Mouse (Mus musculus): ENCODE results near the gene Gm11084.
"Not testable (repeated sequence)": the region's sequence is repeated elsewhere in the genome, so short reads cannot be mapped to it uniquely, and the experiment has no call there.

Gene Gm11084

DNA sequence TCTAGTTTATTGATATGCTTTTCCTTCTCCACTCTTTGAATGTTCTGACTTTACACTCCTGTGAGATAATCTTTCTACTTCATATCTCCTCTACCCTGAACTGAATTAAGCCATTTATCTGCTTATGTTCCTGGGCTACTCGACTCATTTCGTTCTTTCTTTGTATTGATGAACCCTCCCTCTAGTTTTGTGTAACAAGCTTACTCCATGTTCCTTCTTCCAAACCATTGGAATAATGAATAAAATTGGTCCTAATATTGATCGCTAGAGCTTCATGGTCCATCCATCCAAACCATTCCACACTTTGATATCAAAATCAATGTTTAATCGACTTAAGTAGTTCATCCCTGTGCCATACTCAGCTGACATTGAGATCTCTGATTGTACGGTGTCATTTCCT is at the start of gene Gm11084:
Gene Gm11084 (minus strand): TSS at position 101 of the 400 bp plus-strand sequence.
- DNase-seq = no peak

DNA sequence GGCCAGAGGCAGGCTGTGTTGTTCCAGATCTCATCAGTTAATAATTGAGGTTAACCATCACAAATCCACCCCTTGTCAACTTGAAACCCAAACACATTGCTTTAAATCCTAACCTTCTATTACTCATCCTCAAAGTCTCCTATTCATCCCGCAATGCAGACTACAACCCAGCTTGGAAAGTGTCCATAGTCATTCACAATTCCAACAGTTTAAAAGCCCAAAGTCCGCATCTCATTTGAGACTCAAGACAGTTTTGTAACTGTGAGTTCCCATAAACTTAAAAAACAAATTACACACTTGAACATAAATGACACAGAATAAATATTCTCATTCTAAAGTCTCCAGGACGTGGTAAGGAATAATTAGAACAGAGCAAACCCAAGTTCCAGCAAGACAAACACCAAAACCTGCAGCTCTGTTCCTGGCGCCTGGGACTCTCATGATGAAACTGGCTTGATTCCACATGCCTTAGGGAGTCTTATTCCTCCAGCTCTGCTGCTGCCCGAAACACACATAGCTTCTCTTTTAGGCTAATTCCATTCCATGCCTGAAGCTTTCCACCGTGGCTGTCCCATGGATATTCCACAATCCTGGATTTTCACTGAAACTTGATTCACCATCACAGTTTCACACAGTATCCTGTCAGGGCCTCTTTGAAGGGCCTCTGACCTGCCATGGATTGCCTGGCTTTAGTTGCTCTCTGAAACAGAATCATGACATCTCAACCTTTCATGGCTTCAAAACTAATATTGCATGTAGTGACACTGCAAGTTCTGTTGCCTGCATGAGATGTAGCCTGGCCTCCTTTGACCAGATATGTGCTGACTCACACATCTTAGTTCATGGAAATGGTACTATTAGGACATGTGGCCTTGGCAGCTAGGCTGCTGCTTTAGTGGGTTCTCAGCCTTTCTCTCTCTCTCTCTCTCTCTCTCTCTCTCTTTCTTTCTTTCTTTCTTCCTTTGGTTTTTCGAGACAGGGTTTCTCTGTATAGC is 44.8 kb upstream of the Gm11084 start:
- no peak for DNase-seq

DNA sequence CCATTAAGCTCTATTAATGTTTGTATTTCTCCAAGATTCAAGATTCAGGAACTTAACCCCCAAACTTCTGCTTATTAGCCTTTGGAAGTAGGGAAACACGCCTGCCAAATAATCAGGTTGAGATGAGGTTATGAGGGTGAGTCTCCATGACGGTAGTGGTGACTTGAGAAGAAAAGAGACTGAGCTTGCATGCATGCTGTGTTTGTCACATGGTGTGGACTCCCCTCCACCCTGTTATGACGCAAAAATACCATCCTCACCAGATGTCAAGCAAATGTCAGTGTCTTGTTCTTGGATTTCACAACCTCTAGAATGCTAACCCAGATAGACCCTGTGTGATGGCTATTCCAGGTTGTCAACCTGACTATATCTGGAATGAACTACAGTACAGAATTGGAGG is 43.3 kb upstream of the Gm11084 start:
- no peak for DNase-seq

DNA sequence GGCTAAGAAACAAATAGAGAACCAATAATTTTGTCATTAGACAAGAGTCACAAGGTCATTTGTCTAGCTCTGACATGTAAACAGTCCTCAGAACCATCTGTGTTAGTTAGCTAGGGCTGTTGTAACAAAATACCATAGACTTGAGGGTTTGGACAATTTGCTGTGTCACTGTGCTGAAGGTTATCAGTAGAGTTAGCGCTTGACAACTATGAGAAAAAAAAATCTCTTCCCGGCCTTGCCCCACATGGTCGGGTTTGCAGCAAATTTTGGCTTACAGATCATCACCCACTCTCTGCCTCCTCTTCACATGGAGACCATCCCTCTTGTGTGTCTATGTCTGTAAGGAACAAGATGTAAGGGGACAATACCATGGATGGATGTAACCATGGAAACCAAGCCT is 41.5 kb upstream of the Gm11084 start:
- no peak for DNase-seq

DNA sequence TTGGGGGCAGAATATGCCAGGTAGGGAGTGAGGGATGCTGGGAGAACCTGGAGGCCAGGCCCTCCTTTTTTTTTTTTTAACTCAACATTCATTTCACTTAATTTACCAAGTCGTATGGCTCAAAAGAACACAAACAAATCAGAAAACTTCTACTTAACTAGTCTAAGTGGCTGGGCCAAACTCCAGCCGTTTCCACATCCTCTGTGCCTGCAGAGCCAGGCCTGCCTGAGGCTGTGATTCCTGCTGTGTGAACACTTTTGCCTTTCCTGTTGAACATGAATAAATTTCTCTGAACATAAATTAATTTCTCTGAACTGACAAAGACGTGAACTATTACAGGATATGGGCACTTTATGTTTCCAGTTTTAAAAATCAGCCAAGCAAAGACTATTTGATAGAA is 40.6 kb upstream of the Gm11084 start:
- DNase-seq = peak in 1 of 2 experiments; percentile 48

DNA sequence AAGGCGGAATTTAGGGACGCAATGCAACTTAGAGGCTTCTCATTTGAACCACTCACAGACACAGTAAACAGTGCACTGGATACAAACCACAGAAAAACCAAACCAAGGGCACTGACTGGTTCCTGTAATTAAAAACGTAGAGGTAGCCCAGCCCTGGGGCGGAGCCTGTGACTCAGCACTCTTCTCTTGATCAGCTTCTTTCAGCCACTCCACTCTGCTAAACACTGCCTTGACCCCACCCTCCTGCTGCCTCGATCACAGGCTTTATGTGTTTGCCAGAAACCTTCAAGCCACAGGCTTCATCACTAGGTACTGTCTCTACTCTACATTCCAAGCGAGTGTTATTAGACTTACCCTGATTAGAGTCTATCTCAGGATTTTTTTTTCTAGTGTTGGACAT is 37.3 kb upstream of the Gm11084 start:
- DNase-seq = no peak

DNA sequence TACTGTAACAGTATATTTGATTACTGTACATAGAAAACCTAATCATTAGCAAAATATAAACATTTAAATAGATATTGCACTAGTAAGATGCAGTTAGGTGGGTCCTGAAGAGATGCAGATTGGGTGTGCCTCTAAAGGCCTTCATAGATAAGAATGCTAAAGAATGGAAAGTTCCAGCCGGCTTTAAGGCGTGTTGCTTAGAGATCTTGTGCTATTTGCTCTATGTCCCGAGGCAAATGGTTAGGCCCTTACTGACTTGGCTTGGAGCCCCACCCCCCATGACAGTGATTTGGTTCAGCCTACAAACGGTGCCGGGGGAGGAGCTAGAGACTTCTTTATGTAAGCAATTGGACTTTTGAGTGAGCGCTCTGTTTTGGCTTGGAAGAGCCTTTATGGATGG is 34.5 kb upstream of the Gm11084 start:
- DNase-seq = no peak

DNA sequence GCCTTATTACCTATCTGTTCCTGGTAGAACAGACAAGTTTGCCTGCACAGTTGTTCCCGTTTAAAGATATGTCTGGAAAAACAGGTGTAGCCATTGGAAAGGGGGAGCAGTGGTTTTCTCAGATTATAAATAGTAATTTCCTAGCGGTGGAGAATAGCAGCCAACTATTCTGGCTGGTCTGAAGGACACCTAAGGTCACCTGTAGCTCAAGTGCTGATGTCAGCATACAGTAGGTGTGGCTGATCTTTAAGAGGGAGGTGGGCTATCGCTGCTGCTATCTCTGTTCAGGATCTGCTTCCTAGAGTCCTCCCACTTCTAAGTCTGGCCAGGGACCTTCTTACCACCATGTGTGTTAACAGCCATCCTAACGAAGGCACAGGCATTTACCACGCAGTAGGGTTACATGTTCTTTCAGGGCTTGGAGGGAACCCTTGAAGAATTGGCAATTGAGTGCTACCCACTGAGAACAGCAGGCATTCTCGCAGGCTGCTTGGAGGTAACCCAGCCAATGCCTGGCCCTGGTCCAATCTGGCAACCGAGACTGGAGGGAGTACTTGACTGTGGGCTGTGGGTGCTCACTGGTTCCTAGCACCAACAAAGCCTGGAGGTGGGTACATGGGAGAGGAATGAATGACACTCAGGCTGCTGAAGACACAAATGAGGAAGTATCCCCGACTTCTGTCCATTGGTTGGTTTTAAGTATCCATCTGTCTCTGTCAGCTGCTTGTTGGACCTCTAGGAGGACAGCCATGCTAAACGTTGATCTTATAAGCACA is 33.0 kb upstream of the Gm11084 start:
- DNase-seq = peak; percentile 43 to 54

DNA sequence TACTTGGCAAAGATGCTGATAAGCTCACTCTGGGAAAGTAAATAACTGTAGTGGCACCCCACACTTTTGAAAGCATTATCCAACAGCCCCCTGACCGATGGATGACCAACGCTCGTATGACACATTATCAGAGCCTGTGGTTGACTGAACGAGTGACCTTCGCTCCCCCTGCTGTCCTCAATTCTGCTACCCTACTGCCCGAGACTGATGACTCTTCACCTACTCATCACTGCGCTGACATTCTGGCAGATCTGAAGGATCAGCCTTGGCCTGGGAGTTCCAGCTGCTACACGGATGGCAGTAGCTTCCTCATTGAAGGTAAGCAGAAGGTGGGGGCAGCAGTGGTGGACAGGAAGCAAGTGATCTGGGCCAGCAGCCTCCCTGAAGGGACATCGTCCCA is 27.5 kb upstream of the Gm11084 start:
- DNase-seq = not testable (repeated sequence)

DNA sequence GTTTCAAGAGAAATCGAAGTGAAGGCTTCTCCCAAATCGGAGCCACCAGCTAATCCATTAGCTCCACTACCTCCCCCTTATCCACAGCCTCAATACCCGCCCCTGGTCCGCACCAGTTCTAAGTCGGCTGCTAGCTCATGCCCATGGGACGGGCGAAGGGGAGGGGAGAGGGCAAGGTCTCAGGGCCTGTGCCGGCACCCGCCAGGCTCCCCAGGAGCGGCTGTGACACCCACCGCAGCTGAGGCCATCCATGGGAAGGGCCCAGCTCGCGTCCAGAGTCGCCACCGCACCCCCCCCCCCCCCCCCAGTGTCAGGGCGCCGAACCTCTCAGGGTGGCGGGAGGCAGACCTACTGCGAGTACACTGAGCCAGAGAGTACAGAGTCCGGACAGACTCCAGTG is 26.1 kb upstream of the Gm11084 start:
- peak; percentile 15 to 40 for DNase-seq

DNA sequence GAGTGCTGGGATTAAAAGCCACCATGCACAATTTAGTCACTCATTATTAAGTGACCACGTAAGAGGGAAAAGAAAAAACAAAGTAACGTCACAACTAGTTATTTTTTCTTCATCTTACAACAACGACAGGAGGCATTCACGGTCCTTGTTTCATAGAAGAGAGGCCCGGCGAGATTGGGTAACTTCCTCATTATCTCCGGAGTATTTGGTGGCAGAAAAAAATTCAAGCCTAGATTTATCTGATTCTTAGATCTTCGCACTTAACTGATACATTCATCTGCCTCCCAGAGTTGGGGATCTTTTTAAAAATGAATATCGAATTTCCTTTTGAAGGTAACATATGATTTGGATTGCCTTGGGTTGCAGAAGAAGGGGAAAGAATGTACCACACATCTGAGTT is 21.0 kb upstream of the Gm11084 start:
- DNase-seq = no peak

DNA sequence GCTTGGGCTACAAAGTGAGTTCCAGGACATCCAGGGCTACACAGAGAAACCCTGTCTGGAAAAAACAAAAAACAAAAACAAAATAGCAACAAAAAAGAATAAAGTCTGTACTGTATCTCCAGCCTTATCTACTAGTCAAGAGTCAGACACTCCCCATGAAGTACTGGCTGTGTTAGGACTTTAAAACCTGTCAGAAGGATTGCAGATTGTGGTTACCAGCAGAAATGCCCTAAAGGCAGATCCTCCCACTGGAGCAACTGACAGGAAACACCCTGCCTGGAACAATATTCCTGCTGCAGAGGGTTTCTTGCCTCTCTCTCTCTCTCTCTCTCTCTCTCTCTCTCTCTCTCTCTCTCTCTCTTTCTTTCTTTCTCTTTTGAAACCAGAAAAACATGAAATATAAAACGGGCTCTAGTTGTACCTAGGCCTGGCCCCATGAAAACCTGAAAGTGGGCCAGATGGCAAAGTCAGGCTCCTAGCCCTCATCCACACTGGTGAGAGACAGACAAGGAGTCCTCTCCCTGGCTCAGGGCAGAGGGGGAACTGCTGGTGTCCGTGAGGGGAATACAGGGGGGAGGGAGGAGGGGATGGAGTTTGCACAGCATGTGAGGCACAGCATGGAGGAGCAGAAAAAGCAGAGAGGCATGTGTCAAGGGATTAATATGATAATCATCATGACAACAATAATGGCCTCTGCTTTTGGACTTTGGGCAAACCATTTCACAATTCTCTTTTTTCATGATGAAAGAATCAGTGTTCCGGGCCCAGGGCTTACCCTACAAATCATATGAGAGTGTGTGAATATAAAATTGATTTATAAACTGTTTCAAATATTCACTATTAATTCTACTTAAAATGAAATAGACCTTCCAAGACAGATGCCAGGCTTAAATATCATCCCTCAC is 19.3 kb upstream of the Gm11084 start:
- no peak for DNase-seq

DNA sequence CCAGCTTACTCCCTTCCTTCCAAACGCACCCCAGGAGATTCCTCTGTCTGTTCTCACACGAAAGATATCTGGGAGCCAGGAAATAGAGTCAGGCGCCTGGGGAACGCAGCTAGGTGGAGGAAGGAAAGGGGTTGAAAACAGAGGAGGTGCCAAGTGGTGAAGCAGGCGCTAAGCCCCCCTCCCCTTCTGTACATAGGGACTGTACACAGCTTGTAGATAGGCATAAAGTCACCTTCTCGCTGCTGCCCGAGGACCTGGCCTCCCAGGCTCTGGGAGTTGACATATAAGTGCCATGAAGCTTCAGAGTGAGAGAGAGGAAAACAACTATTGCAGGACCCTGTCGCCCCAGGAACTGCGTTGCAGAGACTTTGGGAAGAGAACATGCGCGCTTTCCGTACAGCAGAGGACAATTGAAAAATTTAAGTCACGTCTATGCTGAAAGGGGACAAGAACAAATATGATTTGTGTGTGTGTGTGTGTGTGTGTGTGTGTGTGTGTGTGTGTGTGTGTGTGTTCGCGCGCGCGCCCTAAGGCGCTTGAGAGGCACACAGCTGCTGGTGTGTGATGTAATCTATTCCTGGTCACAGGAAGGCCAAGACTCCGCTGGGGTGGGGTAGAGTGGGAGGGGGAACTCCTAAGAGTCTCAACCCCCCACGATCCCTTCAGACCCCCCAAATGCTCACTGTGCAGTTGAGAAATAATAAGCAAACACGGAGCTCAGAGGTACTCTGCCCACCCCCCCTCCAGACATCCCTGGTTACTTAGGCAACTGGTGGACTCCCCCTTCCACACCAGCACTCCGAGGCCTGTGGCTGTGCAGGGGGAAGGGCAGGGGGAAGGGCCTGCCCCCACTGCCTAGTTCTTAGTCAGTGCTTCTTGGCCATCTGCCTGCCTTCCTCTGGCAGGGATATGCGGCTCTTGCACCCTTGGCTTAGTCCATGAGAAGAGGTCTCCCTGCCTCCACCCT is 17.5 kb upstream of the Gm11084 start:
- DNase-seq = peak; percentile 75 to 85

DNA sequence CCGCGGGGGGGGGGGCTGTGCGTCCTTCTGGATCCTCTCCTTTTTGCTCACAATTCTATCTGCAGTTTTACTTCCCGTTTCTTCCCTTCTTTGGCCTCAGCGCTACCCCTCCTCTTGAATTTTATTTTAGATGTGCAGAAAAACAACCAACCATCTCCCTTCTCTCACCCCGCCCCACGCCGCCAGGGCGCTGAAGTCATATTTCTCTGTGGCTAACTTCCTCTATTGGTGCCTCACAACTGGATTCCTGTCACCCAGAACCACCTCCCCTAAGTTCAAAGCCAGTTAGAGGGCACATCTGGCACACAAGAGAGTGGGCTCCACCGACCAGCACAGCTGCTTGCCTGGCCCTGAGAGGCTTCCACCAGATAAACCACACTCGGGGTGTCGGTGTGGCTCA is 16.5 kb upstream of the Gm11084 start:
- no peak for DNase-seq

DNA sequence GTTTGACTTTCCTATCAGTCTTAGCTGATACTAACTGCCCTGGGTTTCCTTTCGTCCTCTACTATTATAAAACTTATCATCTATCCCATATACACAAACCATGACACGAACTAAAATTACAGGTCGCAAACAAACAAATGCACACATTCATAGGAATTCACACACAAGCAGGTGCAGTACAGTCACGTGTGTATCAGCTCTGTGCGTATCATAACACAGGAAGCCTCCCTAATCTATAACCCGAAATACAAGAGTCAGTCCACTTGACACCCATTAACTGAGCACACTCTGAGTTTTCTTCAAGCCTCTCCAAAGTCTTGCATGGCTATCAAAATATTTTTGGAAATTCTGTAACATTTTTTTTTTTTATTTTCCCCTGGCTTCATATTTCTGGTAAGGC is 15.9 kb upstream of the Gm11084 start:
- no peak for DNase-seq

DNA sequence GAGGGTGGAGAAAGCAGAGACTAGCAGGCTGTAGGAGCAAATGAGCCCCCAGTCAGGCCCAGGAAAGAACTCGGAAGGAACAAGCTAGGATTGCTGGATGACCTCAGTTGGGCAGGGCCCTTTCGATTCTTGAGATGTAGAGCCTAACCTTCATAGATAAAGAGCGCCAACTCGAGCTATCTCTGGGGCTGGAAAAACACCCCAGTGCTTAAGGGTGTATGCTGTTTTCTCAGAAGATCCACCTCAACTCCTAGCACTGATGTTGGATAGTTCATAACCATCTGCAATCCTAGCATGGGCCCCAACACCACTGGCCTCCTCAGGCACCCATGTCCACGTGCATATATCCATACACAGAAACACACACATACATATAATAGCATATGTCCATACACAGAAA is 15.5 kb upstream of the Gm11084 start:
- no peak for DNase-seq

DNA sequence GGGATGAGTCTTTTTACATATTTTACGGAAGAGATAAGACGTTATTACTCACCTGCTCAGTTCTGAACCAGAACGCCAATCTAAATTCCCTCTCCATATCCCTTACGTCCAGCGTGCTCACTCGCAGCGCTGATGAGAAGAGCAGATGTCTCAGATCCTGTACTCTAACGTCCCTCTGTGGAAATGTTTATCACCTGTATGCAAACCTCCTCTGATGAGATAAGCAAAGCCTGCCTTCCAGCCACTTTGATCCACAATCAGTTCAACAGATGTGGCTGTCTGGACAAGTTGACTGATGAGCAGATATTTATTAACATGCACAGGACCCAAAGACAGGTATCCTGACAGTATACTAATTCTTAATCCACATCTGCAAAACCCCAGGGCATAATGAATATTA is 13.7 kb upstream of the Gm11084 start:
- no peak for DNase-seq

DNA sequence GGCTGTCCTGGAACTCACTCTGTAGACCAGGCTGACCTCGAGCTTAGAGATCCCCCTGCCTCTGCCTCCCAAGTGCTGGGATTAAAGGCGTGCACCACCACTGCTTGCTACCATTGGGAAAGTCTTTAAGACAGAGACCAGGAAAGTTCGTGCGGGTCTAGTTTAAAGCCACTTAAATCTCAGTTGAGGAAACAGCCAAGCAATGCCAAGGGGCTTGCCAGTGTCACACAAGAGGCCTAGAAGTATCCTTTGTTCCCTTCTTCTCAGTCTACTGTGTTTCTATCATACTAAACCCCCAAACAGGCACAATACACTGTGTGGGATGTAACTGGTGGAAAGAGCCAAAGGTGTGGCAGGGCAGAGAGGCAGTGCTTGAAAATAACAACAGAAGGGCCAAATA is 11.1 kb upstream of the Gm11084 start:
- no peak for DNase-seq

DNA sequence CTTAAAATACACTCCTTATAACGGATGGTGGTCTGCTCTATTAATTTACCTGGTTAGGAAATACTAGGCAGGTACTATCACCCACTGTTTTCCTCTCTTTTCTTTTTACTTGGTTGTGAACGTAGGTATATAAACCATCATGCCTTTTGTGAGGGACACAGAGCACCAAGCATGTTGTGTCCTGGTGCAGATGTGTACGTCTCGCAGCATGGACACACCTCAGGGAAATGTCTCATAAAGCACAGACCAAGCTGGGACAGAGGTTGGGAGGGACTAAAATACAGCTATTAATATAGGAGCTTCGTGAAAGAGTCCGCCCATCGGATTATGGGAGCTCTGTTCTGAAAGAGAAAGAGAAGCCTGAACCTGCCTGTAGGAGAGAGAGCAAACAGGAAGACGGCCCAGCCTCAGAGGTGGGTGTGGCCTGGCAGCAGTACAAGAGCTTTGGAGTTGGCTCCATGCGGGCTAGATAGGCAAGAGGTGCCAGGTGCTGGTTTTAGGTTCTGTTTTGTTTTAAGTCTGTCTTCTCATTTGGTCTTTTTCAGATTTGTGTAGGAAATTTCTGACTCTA is 10.4 kb upstream of the Gm11084 start:
- peak; percentile 63 to 64 for DNase-seq

DNA sequence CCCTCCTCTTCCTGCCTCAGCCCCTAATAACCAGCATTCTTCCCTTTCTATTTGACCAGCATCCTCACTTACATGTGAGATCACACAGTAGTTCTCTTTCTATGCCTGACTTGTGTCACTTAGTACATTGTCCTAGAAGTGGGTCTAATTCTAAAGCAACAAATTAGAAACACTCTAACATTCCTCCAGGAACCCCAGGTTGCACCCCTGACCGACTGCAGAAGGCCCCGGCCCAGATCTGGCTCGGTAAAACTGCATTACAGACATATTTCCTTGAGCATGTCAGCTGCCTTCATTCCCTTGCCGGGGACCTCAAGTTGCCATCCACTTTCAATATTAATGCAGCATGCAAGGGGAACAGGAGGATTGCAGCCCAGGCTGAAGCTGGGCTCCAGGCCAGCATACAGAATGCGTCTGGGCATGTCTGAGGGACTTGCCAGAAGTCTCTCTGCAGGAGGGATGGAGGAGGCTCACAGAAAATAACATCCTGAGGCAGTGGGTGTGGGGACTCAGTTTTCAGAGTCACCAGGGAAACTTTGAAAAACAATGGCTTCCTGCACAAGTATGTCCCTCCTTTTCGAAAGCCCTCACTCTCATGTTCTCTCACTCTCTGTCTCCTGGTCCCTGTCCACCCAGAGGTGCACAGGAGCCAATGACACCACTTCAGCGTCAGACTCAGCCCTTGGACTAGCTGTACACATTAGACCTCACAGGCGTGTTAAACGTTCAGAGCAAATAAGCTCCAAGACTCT is 9.0 kb upstream of the Gm11084 start:
- DNase-seq = peak; percentile 49 to 70

Measured in kidney, postnatal 25 days (tissue).